Mouse (Mus musculus) cortical plate, adult 2 months (tissue): ENCODE data around the gene Tectb.

ENCODE experiments used
- CTCF ChIP-seq: fragments of 200-500 bp; IDR thresholded peaks from 2 replicates; pipeline ENCODE4 v1.5.1; 2011; ENCODE audit warnings: mild to moderate bottlenecking, control low read depth, low read length; ENCODE audit not compliant: insufficient read depth; ENCODE audit errors: extremely low read depth
- POLR2A ChIP-seq: fragments of 200-500 bp; IDR thresholded peaks from 2 replicates; pipeline ENCODE4 v1.6.1; 2011; ENCODE audit warnings: mild to moderate bottlenecking, low read length, control low read depth; ENCODE audit not compliant: insufficient read depth; ENCODE audit errors: extremely low read depth

DNA sequence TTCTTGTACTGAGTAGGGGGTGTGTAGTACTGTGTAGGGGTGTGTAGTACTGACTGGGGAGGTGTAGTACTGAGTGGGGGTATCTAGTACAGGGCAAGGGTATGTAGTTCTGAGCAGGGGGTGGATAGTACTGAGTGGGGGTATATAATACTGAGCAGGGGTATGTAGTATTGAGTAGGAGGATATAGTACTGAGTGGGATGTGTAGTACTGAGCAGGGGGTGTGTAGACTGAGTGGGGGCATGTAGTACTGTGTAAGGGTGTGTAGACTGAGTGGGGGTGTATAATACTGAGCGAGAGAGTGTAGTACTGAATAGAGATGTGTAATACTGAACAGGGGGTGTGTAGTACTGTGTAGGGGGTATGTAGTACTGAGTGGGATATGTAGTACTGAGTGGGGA lies 31.2 kb downstream of the Tectb start:
- TF ChIP-seq CTCF (no peak), POLR2A (no peak)
